Comparison of ENCODE assay signal across 9 mouse cellular contexts in the genomic region with DNA sequence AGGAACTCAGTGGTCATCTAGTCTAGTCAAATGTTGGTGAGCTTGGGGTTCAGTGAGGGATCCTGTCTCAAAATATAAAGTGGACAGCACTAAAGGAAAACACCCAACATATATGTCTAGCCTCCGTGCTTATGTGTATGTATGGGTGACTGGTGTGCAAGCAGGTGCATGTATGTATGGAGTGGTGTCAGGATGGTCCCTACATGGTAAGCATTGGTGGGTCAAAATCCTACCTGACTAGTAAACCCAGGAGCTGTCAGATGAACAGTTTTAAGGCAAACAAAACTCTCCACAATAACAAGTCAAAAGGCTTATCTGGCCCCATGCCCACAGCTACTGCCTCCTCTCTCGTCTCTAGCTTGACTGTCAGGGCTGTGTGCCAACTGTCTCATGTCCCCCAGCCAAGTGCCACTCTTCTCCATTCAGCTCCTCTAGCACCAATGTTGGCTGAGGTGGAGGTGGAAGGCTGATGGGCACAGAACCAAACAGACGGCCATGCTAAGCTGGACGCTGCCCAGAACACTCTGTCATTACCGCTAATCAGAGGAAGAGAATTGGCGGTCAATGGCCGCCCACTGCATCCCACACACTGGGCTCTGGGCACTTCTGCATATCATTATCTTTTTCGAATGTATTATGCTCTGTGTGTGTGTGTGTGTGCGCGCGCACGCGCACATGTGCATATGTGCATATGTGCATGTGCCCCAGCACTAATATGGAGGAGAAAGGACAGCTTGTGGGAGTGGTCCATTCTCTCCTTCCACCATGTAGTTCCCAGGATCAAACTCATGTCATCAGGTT. TPM values are rescaled to one million over a fixed set of nuclear protein-coding genes. Genes with fewer than 3 reads are reported as not detected.
DNase-seq lines count a peak whose midpoint lies in the region; ATAC-seq lines count a peak whose summit lies in the region.
"Had no signal": no experiment of that assay in that cellular context is flagged by ENCODE, and none has a peak within 500 bp of the region (broad histone marks: within the 10 kb centered on the region; RNA-seq: fewer than 3 reads in every experiment).

No protein-coding gene starts in this region.

- no peaks in the 10 kb centered on the region for H3K9me3 ChIP-seq in forebrain, embryonic 15.5 days
- no peaks in the 10 kb centered on the region for H3K9me3 ChIP-seq in forebrain, embryonic 12.5 days
- H3K9me3 ChIP-seq in forebrain, embryonic 16.5 days (ENCODE audit: control insufficient read depth, low read length), result no peaks in the 10 kb centered on the region
- H3K9me3 ChIP-seq: liver, embryonic 15.5 days had no signal

- H3K4me3 ChIP-seq in forebrain, embryonic 15.5 days, result no peak overlapping the region
- H3K4me3 ChIP-seq in forebrain, embryonic 12.5 days (replicated peaks), result no peak overlapping the region
- H3K4me3 ChIP-seq in forebrain, embryonic 16.5 days (replicated peaks; ENCODE audit: low read length), result no peak overlapping the region
- H3K4me3 ChIP-seq: liver, embryonic 15.5 days had no signal

- peak overlapping the region; percentile 52 for H3K27ac ChIP-seq in forebrain, embryonic 15.5 days (replicated peaks)
- no peak overlapping the region for H3K27ac ChIP-seq in forebrain, embryonic 12.5 days
- no peak overlapping the region for H3K27ac ChIP-seq in forebrain, embryonic 16.5 days (ENCODE audit: low read length)
- H3K27ac ChIP-seq: liver, embryonic 15.5 days had no signal

- H3K9ac ChIP-seq in forebrain, embryonic 15.5 days (replicated peaks), result no peak overlapping the region
- H3K9ac ChIP-seq in forebrain, embryonic 12.5 days, result no peak overlapping the region
- no peak overlapping the region for H3K9ac ChIP-seq in forebrain, embryonic 16.5 days (replicated peaks; ENCODE audit: low read depth, low read length)
- H3K9ac ChIP-seq: liver, embryonic 15.5 days had no signal

- ATAC-seq in forebrain, embryonic 15.5 days (replicated peaks), result peak; percentile 92
- no peak for ATAC-seq in forebrain, embryonic 12.5 days (ENCODE audit: low FRiP score)
- peak; percentile 94 for ATAC-seq in forebrain, embryonic 16.5 days

- H3K4me2 ChIP-seq in forebrain, embryonic 15.5 days (replicated peaks), result no peak overlapping the region
- H3K4me2 ChIP-seq in forebrain, embryonic 12.5 days, result no peak overlapping the region
- H3K4me2 ChIP-seq in forebrain, embryonic 16.5 days (ENCODE audit: low read length), result no peak overlapping the region
- H3K4me2 ChIP-seq: liver, embryonic 15.5 days had no signal

- peaks cover 22% of the 10 kb centered on the region for H3K4me1 ChIP-seq in forebrain, embryonic 15.5 days
- 0 out of 2 replicates have a peak, but pooled peaks cover 3% of the 10 kb centered on the region for H3K4me1 ChIP-seq in forebrain, embryonic 12.5 days
- peaks cover 8% of the 10 kb centered on the region for H3K4me1 ChIP-seq in forebrain, embryonic 16.5 days (replicated peaks; ENCODE audit: control insufficient read depth, insufficient read depth, low read length)
- H3K4me1 ChIP-seq: liver, embryonic 15.5 days had no signal

- peak; percentile 25 for DNase-seq in MN1 (ENCODE audit: low spot score)
- peak; percentile 68 for DNase-seq in layer of hippocampus, adult 9-11 months
- DNase-seq in gastrocnemius, postnatal 25 days, result no peak
- no peak for DNase-seq in spleen, postnatal 10 days (ENCODE audit: low spot score in 2 of 2)
- no peak for DNase-seq in gastrocnemius, postnatal 14 days

- 47% methylated on average over 13 of the region's 13 CpGs for WGBS in forebrain, embryonic 15.5 days
- WGBS in forebrain, embryonic 12.5 days, result 90% methylated on average over 13 of the region's 13 CpGs
- WGBS in forebrain, embryonic 16.5 days, result 49% methylated on average over 13 of the region's 13 CpGs

- no peaks in the 10 kb centered on the region for H3K36me3 ChIP-seq in forebrain, embryonic 15.5 days
- H3K36me3 ChIP-seq in forebrain, embryonic 12.5 days (replicated peaks), result no peaks in the 10 kb centered on the region
- H3K36me3 ChIP-seq in forebrain, embryonic 16.5 days (ENCODE audit: control insufficient read depth, insufficient read depth), result no peaks in the 10 kb centered on the region
- H3K36me3 ChIP-seq: liver, embryonic 15.5 days had no signal

- intact Hi-C loops in gastrocnemius, postnatal 14 days (cut with DNase I; ENCODE audit: low total_unique reads), result no loop called here

- peaks cover 7% of the 10 kb centered on the region; the same call in 1 of the 2 replicates for H3K27me3 ChIP-seq in forebrain, embryonic 15.5 days
- peaks cover 3% of the 10 kb centered on the region; the same call in 1 of the 2 replicates for H3K27me3 ChIP-seq in forebrain, embryonic 12.5 days
- no peaks in the 10 kb centered on the region for H3K27me3 ChIP-seq in forebrain, embryonic 16.5 days (replicated peaks; ENCODE audit: control insufficient read depth, insufficient read depth, low read length)
- H3K27me3 ChIP-seq: liver, embryonic 15.5 days had no signal

RNA-seq across cellular contexts. Expression of a gene that starts 23.7 kb away (rescaled TPM):
- polyA plus RNA-seq in forebrain, embryonic 15.5 days (2015; fragmentation: Nextera tagmentation; extraction: Ambion mirVana), result 0.79 and 0.92 TPM in 2 replicates
- polyA plus RNA-seq in forebrain, embryonic 12.5 days (2016; fragmentation: Nextera tagmentation; extraction: Ambion mirVana), result 1.5 and 1.8 TPM in 2 replicates
- polyA plus RNA-seq in forebrain, embryonic 16.5 days (2015; fragmentation: Nextera tagmentation; extraction: Ambion mirVana), result 0.46 and 0.70 TPM in 2 replicates
- 1 to 10 TPM; 3.9 to 4.3 TPM for total RNA-seq in gastrocnemius, postnatal 25 days (2021)
- 1 to 10 TPM; 5.7 to 8.9 TPM for total RNA-seq in gastrocnemius, postnatal 14 days (2021)

RNA-seq across cellular contexts. Expression of a gene that starts 60.0 kb away (rescaled TPM):
- polyA plus RNA-seq in forebrain, embryonic 15.5 days (2015; fragmentation: Nextera tagmentation; extraction: Ambion mirVana), result 6.1 and 6.4 TPM in 2 replicates
- 2.2 and 2.3 TPM in 2 replicates for polyA plus RNA-seq in forebrain, embryonic 12.5 days (2016; fragmentation: Nextera tagmentation; extraction: Ambion mirVana)
- 6.1 and 7.9 TPM in 2 replicates for polyA plus RNA-seq in forebrain, embryonic 16.5 days (2015; fragmentation: Nextera tagmentation; extraction: Ambion mirVana)
- total RNA-seq in gastrocnemius, postnatal 25 days (2021), result under 1 TPM; 0.08 to 0.70 TPM
- total RNA-seq in gastrocnemius, postnatal 14 days (2021), result under 1 TPM in 1 of 2 experiments, not detected in 1; 0.08 TPM

Comparison
In these comparisons a context has a peak if more than half of its experiments do, and no peak if none do; other contexts are left out.
1. DNase-seq: peak in MN1 (single experiment) and layer of hippocampus, adult 9-11 months (single experiment); none in gastrocnemius, postnatal 25 days (single experiment), spleen, postnatal 10 days (0 of 2) and gastrocnemius, postnatal 14 days (single experiment).